Mouse (Mus musculus): ENCODE results near the gene Ppp1r2. TPM values are rescaled to one million over a fixed set of nuclear protein-coding genes. Genes with fewer than 3 reads are reported as not detected.

Ppp1r2 gene
- total and polyA plus RNA-seq, 3 experiments, result 33.8 to 75.4 (median 62.4) TPM

GRCm38 (mm10) chr16:31205187-31205586 lies 69.9 kb downstream of the Ppp1r2 start:
- Histone ChIP-seq H3K4me3 (replicated peaks in 1 of 3; ENCODE audit: low read depth in 2 of 3, low read length in 2 of 3, poor library complexity in 1 of 3) (no peak overlapping the region), H3K27ac (ENCODE audit: insufficient read depth, low read depth) (no peak overlapping the region), H3K4me2 (ENCODE audit: insufficient read depth, low read depth, poor library complexity, severe bottlenecking) (0 out of 2 replicates have a peak overlapping the region, but pooled peaks have one; percentile 2), H3K9me3 (replicated peaks; ENCODE audit: low read length) (no peaks in the 10 kb centered on the region), H3K79me2 (replicated peaks; ENCODE audit: control insufficient read depth, extremely low read depth, insufficient read depth, poor library complexity, severe bottlenecking) (peaks cover under 1% of the 10 kb centered on the region; the same call in 1 of the 2 replicates), H3K9ac (ENCODE audit: insufficient read depth, low read depth) (no peak overlapping the region), H3K4me1 (ENCODE audit: control insufficient read depth in 1 of 2, insufficient read depth in 2 of 2) (peaks cover 11 to 23% of the 10 kb centered on the region in 2 experiments; a peak in 3 of 4 replicates), H3K27me3 (replicated peaks) (no peaks in the 10 kb centered on the region), H3K36me3 (replicated peaks in 1 of 2; ENCODE audit: control insufficient read depth in 1 of 2, insufficient read depth in 1 of 2, low read length in 1 of 2) (no peaks in the 10 kb centered on the region)
- in situ Hi-C loops (cut with MboI; ENCODE audit: low pct_ligation_motif_present, low pct_unique_long_range_greater_than_20kb, low sequenced_read_pairs), result loop anchor here (5.0 kb wide), 1 partner anchor 37 kb away; no protein-coding TSS in a partner anchor
- TF ChIP-seq MYC (IDR thresholded peaks at IDR 0.05; ENCODE audit: low read depth, low read length), result no peak
- TF ChIP-seq PAX5 (IDR thresholded peaks at IDR 0.05; ENCODE audit: low read length), result no peak
- no peak for TF ChIP-seq TBP (conservative IDR thresholded peaks at IDR 0.05; ENCODE audit: low read depth, low read length)
- no peak for TF ChIP-seq NRF1 (IDR thresholded peaks at IDR 0.05; ENCODE audit: low read depth, low read length)
- TF ChIP-seq JUND (conservative IDR thresholded peaks at IDR 0.05; ENCODE audit: low read depth, low read length), result no peak
- TF ChIP-seq CTCF (conservative IDR thresholded peaks at IDR 0.05 in 1 of 2, IDR thresholded peaks at IDR 0.05 in 1 of 2; ENCODE audit: low read depth in 2 of 2, low read length in 2 of 2), result no peak
- TF ChIP-seq MXI1 (IDR thresholded peaks at IDR 0.05; ENCODE audit: low read depth, low read length), result no peak
- TF ChIP-seq ELF1 (IDR thresholded peaks at IDR 0.05; ENCODE audit: low read depth, low read length), result no peak
- no peak for TF ChIP-seq SIN3A (IDR thresholded peaks at IDR 0.05; ENCODE audit: low read length)
- TF ChIP-seq E2F4 (IDR thresholded peaks at IDR 0.05; ENCODE audit: insufficient replicate concordance, low read depth, low read length), result no peak
- no peak for DNase-seq (ENCODE audit: extremely low read depth)
- dilution Hi-C loops (cut with MboI; ENCODE audit: extremely low pct_ligation_motif_present, extremely low pct_unique_long_range_greater_than_20kb, low sequenced_read_pairs), result no loop called here

DNA sequence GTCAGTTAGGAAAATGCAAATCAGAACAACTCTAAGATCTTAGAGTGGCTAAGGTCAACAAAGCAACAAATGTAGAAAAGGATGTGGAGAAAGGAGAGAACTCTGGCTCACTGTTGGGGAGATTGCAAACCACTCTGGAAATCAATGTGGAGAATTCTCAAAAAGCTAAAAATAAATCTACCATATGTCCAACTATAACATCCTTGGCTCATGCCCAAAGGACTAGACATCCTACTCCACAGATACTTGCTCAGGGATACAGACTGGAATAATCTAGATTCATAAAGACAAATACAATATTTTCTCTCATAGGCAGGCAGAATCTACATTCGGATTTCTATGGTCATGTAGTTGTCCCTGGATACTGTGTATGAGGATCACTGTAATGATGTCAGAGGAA lies 70.9 kb downstream of the Ppp1r2 start:
- no peak overlapping the region for H3K9ac ChIP-seq (ENCODE audit: insufficient read depth, low read depth)
- in situ Hi-C loops (cut with MboI; ENCODE audit: low pct_ligation_motif_present, low pct_unique_long_range_greater_than_20kb, low sequenced_read_pairs) (no loop called here), dilution Hi-C loops (cut with MboI; ENCODE audit: extremely low pct_ligation_motif_present, extremely low pct_unique_long_range_greater_than_20kb, low sequenced_read_pairs) (no loop called here)
- H3K27me3 ChIP-seq (replicated peaks), result no peaks in the 10 kb centered on the region
- H3K79me2 ChIP-seq (replicated peaks; ENCODE audit: control insufficient read depth, extremely low read depth, insufficient read depth, poor library complexity, severe bottlenecking), result peaks cover 9% of the 10 kb centered on the region
- H3K27ac ChIP-seq (ENCODE audit: insufficient read depth, low read depth), result no peak overlapping the region
- peaks cover 11 to 23% of the 10 kb centered on the region in 2 experiments; a peak in 3 of 4 replicates for H3K4me1 ChIP-seq (ENCODE audit: control insufficient read depth in 1 of 2, insufficient read depth in 2 of 2)
- no peaks in the 10 kb centered on the region for H3K36me3 ChIP-seq (replicated peaks in 1 of 2; ENCODE audit: control insufficient read depth in 1 of 2, insufficient read depth in 1 of 2, low read length in 1 of 2)
- H3K4me2 ChIP-seq (ENCODE audit: insufficient read depth, low read depth, poor library complexity, severe bottlenecking), result no peak overlapping the region
- no peaks in the 10 kb centered on the region for H3K9me3 ChIP-seq (replicated peaks; ENCODE audit: low read length)
- no peak for DNase-seq (ENCODE audit: extremely low read depth)
- TF ChIP-seq ZMIZ1 (IDR thresholded peaks at IDR 0.05; ENCODE audit: low read depth, low read length) (no peak), NRF1 (IDR thresholded peaks at IDR 0.05; ENCODE audit: low read depth, low read length) (no peak), POLR2AphosphoS2 (IDR thresholded peaks at IDR 0.05; ENCODE audit: low read depth, low read length) (no peak), RAD21 (IDR thresholded peaks at IDR 0.05; ENCODE audit: low read depth, low read length) (no peak), ZC3H11A (IDR thresholded peaks at IDR 0.05; ENCODE audit: low read depth, low read length) (no peak), MAFK (IDR thresholded peaks at IDR 0.05; ENCODE audit: insufficient replicate concordance, low read length) (no peak), USF2 (conservative IDR thresholded peaks at IDR 0.05; ENCODE audit: low read depth, low read length) (no peak), MEF2A (IDR thresholded peaks at IDR 0.05; ENCODE audit: borderline replicate concordance, low read depth, low read length) (no peak), CHD1 (IDR thresholded peaks at IDR 0.05; ENCODE audit: low read depth, low read length) (no peak), SIN3A (IDR thresholded peaks at IDR 0.05; ENCODE audit: low read length) (no peak), MYC (IDR thresholded peaks at IDR 0.05; ENCODE audit: low read depth, low read length) (no peak), POLR2A (IDR thresholded peaks at IDR 0.05; ENCODE audit: low read depth, low read length) (no peak), ETS1 (conservative IDR thresholded peaks at IDR 0.05; ENCODE audit: low read depth, low read length) (no peak), SMC3 (IDR thresholded peaks at IDR 0.05; ENCODE audit: low read depth, low read length) (no peak)
- no peak overlapping the region for H3K4me3 ChIP-seq (replicated peaks in 1 of 3; ENCODE audit: low read depth in 2 of 3, low read length in 2 of 3, poor library complexity in 1 of 3)

All from CH12.LX (cell line).